Mouse (Mus musculus) urinary bladder, adult 18-20 months (tissue): ENCODE data around the gene Nrxn1.
A peak's percentile ranks its signal among the peaks of the same experiment; 100 is the strongest.

Experiments used
- DNase-seq, 2 experiments: peaks; one replicate each; pipeline ENCODE4 v3.0.0; 2022; ENCODE audit warnings: low spot score in 2 of 2, mixed read lengths in 2 of 2

Gene Nrxn1

DNA sequence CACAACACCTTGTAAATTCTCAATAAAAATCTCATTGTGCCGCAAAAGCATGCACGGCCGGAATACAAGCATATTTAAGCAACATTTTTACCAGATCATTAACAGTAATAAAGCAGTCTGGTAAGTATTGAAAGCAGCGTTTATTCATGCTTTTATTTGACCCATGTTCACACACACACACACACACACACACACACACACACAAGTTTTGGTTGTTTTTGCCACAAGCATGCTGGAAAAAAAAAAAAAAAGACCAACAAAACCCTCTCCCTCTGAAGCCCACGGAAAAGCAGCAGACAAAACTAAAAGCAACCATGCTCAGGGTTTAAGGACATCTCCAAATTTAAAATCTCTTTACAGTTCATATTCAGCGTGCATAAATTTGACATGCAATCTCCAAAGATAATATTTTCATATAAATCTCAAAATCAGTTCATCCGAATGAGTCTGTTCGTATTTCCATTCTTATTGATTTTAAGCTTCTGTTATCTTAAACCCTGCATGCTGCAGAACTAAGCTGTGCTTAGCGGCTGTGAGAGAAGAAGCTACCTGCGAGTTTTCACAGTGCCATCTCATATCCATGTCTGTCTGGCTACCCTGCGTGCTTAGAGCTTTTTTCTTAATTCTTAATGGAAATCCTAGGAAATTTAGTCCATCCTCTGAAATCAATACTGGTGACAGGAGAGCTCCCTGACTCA lies 1005.1 kb downstream of the Nrxn1 start:
- no peak for DNase-seq

DNA sequence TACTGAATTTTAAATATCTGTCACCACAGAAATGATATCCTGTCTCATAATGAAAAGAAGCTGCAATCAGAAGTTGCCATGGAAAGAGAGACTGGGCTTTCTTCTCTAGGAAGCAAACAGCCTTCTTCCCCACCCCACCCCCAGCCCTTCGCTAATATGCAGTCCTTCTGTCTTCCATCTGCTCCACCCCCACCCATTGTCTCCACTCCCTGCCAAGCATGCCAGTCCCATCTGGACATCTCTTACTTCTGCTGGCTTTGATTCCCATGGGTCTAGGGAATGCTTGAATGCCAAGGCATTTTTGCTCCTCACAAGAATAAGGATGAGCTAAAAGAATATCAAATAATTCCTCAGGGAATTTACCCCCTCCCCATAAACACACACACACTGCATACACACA lies 1006.0 kb downstream of the Nrxn1 start:
- DNase-seq = no peak

DNA sequence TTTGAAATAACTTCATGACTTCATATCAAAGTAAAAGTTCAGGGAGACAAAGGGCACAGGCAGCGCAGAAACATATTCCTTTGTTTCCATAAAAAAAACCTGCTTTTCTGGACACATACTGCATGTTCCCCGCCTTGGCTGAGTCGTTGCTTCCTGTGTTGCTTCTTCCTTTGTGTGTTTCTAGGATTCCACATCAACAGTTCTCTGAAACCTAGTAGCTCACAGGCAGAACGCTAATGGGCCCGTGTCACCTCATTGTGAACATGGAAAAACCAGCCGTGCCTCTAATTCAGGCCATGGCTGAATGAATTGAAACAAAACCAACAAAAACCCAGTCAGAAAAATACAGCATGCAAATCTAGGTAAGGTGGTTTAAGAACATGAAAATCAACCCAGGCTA lies 1013.9 kb downstream of the Nrxn1 start:
- no peak for DNase-seq

DNA sequence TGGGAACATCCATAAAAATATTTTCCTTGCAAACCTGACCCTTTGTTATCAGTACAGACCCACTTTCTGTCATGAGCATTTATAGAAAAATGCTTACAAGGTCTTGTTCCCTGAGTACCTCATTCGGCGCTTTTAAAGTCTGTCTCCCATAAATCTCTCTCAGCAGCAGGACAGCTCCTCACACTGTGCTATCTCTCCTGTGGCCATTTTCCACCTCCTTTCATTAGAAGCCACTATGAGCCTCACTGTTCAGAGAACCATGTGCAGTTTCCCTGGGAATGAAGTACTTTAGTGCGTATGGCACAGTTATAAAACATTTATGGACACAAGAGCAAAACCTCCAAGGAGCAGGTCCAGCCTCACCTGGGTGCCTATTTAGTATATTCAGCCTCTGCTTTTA lies 1014.4 kb downstream of the Nrxn1 start:
- DNase-seq = no peak

DNA sequence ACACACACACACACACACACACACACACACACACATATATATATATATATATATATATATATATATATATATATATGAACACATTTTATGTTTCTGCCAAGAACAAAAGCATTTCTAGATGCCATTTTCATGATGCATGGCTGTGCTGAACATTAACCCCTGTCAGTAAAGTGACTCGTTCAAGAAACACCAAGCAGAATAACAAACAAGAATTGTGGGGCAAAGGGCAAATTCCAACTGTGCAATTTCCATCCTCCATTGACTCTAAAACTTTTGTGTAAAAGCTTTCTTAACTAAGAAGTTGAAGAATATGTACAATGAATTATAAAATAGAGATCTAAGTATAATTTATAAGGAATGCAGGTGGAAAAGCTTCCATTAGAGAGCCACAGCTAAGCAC lies 1030.0 kb downstream of the Nrxn1 start:
- DNase-seq = no peak

DNA sequence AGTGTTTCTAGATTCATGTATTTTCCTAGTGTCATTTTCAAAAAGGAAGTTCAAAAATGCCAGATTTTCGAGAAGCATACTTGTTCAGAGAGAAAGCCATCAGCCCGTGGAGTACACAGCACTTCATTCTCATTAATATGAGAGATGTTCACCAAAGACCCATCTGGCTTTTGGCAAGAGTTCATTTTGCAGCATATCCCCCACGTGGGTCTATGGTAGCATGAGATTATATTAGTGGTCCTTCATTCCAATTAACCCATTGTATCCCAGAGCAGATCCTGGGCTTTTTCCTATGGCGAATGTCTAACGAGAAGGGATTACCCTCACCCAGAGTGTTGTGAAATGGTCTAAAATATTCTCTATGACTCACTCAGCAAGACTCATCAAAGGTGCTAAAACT lies 1032.0 kb downstream of the Nrxn1 start:
- DNase-seq = no peak

DNA sequence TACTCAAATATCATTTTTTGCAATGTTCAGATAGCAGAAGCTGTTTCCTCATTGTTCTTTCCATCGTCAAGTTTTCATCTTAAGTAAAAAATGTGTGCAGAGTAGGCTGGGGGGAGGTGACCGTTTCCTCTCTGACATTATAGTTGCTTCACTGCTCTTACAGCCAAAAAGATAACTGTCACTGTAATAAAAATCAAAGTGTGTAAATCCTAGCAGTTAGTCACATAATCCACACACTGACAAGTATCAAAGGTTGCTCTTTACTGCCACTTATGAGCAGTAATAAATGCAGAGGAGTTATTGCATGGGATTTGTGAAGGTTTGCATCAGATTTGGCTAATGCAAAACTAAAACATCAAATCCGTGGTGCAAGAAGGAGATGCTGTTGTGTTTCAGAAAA lies 1032.7 kb downstream of the Nrxn1 start:
- no peak for DNase-seq

DNA sequence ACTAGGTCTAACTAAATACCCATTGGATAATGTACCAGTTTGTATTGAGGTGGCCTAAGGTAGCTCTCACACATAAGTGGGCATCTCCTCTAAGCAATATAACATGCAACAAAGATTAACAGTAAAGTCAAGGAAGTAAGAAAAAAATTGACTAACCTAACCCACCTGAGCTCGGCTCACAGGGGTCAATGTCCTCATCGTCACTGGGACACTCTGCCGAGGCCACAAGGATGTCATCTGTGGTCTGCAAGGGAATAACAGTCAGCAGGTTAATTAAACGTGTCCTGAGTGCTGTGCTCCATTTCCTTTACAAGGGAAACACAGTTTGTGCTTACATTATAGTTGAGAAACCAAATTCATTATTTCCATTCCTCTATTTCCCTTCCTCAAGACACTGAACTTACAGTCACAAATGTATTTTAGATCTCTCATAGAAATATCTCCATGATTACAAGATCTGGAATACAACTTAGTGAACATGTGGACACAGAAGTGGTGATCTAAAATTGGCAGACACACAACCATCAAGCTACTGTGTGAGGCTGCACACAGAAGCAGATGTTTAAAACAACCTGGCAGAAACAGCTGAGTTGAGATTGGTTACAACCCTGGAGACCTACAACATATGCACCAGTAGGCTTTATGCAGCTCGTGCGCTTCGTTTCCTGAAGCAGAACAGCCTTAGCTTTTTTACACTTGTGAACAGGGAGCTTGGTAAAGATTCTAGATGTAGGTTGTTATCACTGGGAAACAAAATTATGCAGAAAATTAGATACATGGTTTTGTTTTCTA lies 1033.4 kb downstream of the Nrxn1 start:
- DNase-seq = no peak

DNA sequence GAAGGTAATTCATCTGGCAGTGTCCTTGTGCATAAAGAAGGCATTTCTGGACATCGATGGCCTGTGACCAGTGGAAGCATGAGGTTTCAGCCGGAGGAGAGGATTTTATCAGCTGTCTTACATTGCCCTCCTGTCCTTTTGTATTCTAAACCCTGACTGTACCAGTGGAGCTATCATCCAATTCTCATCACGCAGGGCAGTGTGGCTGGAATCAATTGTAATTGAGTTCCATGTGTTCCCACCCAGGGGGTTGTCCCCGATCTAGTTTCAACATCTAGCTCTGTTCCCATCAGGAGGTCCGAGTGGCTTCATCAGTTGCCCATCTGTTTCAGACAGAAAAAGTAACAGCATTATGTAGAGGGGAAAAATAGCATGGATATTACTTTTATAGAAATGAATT lies 1038.6 kb downstream of the Nrxn1 start:
- DNase-seq = no peak

DNA sequence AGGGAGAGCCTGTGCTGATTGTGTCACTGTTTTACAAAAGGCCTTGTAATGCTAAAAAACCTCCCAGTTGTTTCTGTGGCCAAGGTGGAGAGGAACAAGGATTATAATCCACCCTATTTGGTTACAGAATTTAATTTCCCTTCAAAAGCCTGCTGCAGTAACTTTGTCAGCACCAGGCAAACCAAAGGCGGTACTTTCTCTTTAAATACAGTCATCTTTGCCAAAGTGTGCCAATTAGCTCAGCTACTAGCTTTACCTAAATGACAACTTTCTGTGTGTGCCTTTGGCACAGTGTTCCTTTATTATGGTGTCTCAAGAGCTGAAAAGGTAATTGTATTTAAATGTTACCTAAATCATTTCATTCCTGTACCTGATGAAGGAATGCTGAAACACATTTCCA lies 1053.6 kb downstream of the Nrxn1 start:
- no peak for DNase-seq

DNA sequence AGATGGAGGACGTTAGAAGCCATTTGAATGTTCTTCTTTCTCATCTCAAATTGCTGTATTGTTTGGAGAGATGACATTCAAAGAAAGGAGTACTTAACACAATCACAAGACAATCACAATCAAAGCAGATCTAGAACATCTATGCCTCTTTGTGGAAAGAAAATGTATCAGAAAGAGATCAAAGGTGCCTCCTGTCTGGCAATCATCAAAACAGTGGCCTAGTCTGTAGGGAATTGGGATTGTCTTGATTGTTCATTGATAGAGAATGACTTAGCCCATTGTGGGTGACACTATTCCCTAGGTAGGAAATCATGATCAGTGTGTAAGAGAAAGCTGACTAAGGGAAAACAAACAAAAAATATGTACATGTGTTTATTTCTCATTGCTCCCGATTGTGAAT lies 1060.5 kb downstream of the Nrxn1 start:
- DNase-seq = no peak

DNA sequence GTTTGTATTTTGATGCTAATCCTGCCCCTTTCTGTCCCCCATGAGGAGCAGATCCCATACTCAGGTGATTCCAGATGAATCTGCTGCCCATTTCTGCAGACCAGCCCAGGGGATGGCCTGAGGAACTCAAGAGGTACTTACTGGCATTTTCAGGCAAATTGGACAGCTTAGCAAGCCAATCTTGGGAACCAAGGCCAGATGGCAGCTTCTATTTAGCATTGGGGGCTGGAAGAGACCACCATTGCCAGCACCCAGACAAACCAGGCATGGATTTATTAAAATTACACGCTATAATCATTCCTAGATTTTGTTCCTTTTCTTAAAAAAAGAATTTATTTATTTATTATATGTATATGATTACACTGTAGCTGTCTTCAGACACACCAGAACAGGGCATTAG lies 1076.2 kb downstream of the Nrxn1 start:
- DNase-seq = no peak

DNA sequence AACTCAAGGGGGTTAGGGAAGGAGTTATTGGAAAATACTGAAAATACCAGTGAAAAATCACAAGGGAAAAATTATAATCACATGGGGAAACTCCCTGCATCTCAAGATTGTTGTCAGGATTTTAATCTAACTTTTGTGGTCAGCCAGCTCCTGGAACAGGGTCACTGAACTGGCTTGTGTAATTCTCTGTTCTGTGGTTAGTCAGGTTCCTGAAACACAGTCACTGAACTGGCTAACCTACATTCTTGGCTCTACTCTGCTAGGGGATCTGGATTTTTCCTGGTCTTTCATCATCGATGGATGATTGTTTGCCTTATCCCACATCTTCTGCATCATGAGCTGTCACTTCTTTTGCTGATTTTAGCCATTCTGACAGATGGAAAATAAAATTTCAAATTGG lies 1081.1 kb downstream of the Nrxn1 start:
- no peak for DNase-seq

DNA sequence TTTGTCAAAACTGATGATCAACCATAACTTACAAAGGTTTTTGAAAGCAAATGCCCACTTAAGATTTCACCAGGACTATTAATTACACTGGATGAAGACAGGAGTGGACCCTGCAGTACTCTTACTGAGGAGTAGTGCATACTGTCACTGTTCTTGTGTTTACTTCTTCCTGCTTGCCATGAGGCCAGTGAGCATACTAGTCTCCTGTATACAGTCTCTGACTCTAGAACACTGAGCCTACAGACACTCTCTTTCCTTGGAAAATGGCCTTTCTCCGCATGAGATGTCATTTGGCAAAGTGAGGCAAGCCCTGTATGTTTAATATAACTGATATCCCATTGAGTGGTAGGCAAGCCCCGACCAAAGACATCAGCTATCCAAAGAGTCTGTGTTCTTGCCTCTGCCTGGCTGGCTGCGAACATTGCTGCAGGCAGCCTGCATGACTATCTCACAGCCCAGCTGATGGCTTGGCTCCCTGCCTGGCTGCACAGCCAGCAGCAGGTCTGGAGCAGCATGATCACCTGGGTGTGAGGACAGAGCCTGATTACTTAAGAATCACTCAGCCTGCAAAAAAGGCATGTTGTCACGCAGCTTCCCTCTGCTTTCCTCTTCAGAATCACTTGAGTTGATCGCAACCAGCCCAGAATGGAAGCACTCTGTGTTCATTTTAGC lies 1085.3 kb downstream of the Nrxn1 start:
- DNase-seq = peak in 1 of 2 experiments; percentile 14

DNA sequence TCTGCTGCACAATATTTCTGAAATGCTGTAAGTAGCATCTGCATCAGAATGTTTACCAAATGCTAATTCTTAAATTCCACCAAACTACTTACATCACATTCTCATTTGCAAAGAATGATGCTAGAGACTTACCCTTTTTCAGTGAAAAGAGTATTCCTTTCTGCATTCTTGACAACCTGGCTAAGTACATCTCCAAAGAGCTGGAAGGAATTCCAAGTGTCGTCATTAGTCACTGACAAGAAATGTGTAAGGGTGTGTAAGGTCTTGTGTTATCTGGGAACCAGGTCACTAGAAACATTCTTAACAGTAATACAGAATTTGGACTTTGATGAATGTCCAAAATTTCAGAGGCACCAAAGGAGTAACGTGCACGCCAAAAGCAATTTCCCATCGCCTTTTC lies 1102.2 kb downstream of the Nrxn1 start:
- no peak for DNase-seq
